Mouse (Mus musculus): ENCODE measurements around the gene Adamts18.

DNA sequence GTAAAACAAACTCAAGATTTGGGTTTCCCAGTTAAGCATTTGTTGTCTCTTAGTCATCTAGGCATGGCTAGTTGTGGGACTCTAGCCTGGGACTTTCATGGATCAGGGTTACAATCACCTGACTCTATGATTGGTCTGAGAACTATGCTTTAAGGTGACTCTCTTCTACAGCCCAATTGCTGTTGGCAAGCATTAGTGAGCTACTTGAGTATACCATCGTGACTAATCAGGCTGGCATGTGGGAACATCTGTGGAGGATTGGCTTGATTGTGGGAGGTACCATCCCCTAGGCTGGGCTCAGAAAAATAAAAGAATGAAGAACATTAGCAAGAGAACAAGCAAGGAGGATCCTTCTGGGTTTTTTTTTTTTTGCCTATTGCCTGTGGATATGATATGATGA lies 171.7 kb downstream of the Adamts18 start:
- no peak for TF ChIP-seq CTCF (IDR thresholded peaks at IDR 0.05; ENCODE audit: low read depth)
- TF ChIP-seq EP300 (IDR thresholded peaks at IDR 0.05; ENCODE audit: low read depth): no peak
